Mouse (Mus musculus) cerebellum, postnatal 10 days (tissue): Measurements from ENCODE around the gene Pdpr.
"Not testable (repeated sequence)": the region's sequence is repeated elsewhere in the genome, so short reads cannot be mapped to it uniquely, and the experiment has no call there.

Experiments
- DNase-seq, 2 experiments: peaks; one replicate each; pipeline ENCODE4 v3.0.0; 2021; ENCODE audit warnings: mixed read lengths in 2 of 2

The Pdpr gene

DNA sequence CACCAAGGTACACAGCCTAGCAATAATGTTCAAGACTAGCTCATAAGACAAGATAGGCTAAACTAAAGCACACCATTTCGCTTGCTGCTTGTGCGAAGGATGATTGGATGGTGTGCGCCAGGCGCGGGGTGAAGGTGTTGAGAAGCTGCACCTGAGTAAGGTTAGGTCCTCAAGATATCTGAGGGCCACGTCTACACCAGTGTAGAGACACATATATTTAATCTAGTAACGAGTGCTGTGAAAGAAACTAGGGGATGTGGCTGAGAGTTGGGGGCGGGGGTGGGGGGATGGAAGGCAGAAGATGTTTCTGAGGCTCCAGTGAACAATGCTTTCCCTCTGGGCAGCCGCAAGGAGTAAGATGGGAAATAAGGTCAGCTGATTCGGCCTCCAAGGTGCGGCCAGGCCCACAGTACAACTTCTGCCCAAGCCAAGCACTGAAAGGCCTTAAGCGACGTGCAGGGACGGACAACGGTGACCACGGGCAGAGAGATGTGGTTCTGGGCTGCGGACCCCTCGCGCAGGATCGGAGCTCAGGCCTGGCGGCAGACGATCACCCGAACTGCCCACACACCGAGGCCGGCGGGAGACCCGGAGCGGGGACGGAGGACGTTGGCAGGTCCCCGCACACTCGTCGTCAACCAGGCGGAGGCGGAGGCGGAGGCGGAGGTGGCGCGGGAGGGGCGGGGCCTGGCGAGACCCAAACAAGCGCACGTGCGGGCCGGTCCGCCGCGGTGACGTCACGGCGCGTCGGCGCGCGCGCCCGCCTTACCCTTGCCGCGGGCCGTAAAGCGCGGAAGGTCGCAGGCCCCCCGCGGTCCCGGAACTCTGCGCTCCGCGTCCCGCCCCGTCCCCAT is at the start of gene Pdpr:
Pdpr (plus strand) TSS at position 766 of the 854 bp plus-strand sequence.
- DNase-seq = peak; percentile 99

DNA sequence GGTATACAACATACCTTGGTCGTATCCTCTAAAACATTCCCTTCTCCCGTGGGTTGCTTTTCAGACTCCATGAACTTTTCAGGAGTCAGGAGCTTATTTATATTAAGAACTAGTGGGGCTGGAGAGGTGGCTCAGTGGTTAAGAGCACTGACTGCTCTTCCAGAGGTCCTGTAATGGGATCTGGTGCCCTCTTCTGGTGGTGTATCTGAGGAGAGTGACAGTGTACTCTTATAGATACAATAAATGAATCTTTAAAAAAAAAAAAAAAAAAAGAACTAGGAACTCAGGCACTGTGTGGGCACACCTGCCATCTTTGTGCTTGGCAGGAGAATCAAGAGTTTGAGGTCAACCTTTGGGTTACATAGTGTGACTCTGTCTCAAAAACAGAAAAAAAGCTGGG is 45.7 kb upstream of the Pdpr start:
- no peak for DNase-seq

DNA sequence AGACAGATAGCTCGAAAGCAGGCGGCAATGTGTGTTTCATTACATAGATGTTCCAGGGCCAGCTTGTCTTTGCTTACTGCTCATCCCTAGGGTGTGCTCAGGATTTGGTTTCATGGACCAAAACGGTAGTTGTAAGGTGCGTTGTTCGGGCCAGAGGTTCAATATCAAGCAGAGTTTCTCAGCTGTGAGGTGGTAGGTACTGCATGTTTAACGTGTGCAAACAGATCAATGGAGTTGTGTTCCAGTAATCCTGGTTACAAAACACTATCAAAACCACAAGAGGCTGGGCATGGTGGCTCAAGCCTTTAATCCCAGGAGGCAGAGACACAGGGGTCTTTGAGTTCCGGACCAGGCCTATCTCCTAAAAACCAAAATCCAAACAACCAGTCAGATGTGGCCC is 45.3 kb upstream of the Pdpr start:
- no peak for DNase-seq

DNA sequence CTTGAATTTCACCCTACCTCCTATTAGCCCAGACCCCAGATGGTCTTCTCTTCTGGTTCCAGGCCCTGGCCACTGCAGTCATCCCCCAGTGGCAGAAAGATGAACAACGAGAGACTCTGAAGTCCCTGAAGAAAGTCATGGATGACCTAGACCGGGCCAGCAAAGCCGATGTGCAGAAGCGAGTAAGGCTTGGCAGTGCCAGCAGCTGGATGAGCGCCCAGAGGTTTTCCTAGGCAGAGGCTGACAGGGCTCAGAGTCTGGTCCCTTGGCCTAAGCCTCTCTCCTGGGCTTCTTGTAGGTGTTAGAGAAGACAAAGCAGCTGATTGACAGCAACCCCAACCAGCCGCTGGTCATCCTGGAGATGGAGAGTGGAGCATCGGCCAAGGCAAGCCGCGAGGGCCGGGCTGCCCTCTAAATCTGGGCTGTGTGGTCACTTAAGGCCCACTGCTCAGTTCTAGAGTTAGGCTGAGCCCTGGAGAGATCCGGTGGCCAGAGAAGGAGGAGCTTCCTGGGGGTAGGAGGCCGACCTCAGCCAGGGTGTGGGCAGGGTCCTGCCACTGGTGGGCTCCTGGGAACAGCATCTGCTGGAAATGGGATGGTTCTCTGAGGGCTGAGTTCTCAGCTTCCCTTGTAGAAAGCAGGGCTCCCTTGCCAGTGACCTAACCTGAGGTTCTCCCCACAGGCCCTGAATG is 40.5 kb upstream of the Pdpr start:
- DNase-seq = peak; percentile 50 to 53

DNA sequence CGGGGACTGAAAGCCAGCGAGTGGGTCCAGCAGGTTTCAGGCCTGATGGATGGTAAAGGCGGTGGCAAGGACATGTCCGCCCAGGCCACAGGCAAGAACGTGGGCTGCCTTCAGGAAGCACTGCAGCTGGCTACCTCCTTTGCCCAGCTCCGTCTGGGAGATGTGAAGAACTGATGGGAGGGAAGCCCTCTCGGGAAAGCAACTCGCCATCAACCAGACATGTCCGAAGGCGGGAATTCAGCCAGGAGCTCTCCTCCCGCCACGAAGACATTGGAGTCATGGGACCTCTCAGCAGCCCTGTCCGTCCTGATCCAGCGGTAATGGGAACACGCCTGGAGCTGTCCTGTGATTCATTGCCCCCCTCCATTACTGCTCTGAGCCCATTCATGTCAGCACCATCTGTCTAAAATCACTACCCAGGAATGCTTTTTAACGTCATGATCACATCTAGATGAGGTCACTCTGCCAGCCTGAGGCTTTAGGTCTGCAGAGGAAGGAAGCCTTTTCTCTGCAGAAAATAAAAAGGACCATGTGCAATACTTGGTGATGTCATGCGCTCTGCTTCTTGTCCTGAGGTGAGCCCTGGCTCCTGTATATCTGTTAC is 39.3 kb upstream of the Pdpr start:
- no peak for DNase-seq

DNA sequence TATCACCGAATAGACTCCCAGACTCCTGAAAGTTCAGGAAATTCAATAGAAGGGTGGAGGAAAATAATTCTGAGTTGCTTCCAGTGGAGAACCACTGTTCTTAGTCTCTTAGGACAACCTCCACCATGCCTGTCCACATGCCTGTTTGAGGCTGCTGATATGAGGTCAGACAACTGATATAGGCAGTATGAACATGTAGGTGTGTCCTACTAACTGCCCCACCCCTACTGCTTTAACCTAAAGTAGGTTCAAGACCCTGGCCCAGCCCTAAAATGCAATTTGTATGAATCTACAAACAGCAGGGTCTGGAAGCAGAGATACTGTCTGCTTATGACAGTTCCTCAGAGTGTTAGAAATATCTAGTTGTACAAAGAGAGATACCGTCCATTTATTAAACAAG is 38.8 kb upstream of the Pdpr start:
- DNase-seq = peak in 1 of 2 experiments; percentile 19

DNA sequence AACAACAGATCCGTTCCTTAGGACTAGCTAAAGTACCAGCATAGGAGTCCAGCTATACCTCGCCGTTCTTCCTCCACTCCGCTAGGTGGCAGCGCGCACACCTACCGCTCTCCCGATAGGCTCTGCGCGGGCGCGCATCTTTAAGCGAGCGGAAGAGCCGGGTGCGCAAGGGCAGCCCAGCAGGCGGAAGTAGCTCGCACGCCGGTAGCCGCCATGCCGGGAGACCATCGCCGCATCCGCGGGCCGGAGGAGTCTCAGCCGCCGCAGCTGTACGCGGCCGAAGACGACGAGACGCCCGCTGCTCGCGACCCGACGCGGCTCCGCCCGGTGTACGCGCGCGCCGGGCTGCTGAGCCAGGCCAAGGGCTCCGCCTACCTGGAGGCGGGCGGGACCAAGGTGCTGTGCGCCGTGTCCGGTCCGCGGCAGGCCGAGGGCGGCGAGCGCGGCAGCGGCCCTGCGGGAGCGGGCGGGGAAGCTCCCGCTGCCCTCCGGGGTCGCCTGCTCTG is 38.2 kb upstream of the Pdpr start, which contains the start of gene Exosc6:
Exosc6 (plus strand) TSS at position 182 of the 506 bp plus-strand sequence.
- DNase-seq = peak; percentile 94 to 96

DNA sequence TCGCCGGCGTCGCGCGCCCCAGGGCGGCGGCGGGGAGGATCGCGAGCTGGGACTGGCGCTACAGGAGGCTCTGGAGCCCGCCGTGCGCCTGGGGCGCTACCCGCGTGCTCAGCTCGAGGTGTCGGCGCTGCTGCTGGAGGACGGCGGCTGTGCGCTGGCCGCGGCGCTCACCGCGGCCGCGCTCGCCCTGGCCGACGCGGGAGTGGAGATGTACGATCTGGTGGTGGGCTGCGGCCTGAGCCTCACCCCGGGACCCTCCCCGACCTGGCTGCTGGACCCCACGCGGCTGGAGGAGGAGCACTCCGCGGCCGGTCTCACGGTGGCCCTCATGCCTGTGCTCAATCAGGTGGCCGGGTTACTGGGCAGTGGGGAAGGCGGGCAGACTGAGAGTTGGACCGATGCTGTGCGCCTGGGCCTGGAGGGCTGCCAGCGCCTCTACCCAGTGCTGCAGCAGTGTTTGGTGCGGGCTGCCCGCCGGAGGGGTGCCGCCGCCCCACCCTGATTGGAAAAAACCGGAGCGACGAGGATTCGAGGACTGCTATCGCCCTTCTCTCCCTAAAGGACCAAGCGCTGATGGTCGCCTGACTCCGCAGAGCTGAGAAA is 37.6 kb upstream of the Pdpr start:
- peak; percentile 65 to 66 for DNase-seq

DNA sequence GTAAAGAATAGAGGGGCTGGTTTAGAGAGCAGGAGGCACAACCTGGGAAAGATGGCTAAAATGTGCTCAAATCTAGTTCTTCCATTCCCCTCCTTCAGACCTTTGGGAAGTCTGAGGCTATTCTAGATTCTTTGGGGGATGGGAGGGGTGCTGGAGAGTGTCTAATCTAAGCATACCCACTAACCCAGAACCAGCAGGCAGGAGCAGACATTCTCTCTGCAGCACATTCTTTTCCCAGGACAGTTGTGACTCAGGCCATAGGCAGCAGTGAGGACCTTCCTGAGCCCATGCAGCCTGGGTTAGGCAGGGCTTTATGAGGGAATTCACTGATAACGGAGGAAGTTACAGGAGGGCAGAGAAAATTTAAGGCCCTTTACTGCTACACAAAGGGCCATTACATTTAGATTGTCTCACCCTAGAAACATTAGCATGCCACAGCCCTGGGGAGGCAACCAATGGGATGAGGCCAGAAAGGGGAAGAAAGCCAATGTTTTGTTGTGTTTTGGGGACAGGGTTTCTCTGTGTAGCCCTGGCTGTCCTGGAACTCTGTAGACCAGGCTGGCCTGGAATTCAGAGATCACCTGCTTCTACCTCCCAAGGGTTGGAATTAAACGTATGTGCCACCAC is 35.4 kb upstream of the Pdpr start:
- DNase-seq = no peak

DNA sequence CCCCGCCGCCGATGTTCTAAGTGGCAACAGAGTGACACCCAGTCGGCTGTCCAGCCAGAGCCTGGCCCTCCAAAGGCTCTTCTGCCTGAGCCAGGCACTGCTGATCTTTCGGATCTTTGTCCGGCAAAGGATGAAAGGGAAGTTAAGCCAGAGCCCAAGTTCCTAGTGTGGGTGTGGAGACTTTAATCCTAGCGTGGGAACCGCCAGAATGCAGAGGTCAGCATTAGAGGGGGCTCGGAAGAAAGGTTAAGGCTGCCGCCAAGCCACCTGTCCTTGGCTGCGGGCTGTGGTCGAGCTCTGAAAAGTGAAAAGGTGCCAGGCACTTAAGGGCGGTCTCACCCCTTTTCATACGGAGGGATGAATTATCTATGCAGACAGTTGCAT is 32.8 kb upstream of the Pdpr start:
- peak in 1 of 2 experiments; percentile 40 for DNase-seq

DNA sequence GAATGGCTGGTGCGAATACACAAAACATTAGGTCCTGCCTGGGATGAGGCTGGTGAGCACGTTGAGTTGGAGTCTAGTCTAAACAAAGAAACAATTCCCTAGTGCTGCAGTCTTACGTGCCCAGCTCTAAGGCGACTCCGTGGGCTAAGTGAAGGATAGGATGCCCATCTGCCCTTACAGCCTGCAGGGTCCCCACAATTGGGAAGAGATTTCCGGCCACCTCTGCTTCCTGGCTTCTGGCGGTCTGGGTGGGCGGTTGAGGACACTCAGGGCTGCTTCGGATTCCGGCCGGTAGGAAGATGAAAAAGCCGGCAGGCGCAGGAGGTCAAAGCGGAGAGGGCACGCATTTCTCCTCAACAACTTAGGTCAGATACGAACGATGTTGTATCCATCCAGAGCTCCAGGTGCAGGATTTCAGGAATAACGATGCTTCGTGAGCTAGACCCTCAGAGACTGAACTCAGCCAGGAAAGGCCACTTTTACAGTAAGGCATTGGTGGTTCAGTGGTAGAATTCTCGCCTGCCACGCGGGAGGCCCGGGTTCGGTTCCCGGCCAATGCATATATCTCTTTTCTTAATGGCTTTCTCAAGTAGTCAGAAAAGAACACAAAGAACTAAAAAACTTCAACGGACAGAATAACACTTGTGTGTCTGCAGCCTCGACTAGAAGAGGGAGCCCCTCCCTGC is 32.2 kb upstream of the Pdpr start:
- DNase-seq = peak; percentile 93 to 96

DNA sequence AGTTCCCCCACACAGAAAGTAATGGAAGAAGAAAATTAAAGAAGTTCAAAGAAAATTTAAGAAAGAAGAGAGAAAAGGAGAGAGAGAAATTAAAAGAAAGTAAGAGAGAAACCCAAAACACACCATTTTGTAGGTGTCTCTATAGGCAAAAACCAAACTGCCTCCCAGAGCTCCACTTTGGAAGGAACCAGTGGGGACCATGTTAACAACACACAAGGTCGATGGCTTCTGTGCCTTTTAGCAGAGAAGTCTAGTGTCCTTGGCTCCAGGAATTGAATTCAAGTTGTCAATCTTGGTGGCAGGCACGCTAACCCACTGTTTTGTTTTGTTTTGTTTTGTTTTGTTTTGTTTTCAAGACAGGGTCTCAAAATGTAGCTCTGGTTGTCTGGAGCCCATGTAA is 31.5 kb upstream of the Pdpr start:
- no peak for DNase-seq

DNA sequence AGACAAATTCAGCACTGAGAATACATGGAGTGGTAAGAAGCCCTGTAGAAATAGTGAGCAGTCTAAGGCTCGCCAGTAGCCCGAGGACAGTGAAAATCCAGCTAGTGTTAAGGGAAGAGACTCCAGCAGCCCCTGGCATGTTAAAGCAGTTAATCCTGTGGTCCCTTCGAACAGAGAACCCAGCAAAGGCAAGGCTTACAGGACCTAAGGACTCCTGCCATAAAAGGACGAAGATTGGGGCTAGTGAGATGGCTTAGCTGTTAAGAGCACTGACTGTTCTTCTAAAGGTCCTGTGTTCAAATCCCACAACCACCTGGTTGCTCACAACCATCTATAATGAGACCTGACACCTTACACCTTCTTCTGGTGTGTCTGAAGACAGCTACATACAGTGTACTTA is 28.1 kb upstream of the Pdpr start:
- no peak for DNase-seq

DNA sequence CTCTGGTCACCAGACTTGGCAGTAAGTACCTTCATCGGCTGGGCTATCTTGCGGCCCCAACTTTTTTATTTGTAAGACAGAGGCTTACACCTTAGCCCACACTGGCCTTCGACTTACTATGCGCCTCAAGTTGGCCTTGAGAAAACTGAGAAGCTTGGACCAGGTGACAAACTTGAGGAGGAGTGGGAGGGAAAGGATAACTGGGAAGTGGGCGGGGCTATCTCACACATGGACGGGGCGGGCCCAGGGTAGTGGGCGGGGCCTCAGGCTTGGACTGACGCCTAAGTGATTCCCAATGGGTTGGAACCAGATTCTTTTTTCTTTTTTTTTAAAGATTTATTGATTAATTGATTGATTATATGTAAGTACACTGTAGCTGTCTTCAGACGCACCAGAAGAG is 27.0 kb upstream of the Pdpr start:
- no peak for DNase-seq

DNA sequence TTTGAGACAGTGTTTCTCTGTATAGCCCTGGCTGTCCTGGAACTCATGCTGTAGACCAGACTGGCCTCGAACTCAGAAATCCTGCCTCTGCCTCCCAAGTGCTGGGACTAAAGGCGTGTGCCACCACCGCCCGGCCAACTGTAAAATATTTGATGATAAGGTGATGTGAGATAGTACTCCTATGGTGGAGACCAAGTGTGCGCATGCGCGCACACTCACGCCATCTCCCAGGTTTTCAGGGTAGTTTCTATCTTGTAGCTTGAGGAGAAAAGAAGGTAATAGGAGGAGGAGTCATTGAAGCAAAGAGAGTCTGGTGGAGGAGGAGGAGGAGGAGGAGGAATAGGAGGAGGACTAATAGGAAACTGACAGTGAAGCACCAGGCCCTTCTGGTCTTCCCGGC is 25.8 kb upstream of the Pdpr start:
- not testable (repeated sequence) for DNase-seq

DNA sequence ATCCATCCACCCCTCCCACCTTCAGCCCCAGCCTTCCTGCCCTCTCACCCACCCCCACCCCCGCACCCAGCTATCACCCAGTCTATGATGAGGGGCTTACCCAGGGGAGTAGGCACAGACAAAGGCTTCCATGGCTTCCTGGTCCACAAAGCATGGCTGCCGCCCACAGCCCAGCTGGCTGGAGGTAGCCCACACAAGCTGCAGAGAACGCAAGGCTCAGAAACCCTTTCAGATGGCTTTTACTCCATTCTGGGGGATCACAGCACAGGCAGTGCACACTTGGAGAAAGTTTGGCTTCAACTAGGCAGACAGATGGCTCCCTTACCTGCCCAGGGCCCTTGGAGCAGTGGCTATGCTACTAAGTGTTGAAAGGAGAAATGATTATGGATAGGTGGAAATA is 18.5 kb upstream of the Pdpr start:
- no peak for DNase-seq

DNA sequence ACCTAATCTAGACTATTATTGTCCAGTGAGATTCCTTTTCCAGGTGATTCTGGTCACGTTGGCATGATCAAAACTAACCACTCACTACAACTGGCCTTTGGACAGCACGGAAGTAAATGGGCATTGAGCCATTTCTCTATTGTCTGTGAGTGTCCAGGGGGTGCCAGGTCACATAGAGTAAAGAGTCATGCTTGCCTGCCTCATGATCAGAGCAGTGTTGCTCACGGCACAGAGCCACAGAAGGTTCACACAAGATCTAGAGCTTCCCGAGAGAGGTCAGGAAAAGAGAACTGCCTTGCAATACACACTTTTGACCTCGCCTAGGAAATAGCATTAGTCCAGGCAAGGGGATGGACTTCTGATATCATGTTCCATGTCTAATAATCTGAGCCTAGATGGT is 15.0 kb upstream of the Pdpr start:
- no peak for DNase-seq

DNA sequence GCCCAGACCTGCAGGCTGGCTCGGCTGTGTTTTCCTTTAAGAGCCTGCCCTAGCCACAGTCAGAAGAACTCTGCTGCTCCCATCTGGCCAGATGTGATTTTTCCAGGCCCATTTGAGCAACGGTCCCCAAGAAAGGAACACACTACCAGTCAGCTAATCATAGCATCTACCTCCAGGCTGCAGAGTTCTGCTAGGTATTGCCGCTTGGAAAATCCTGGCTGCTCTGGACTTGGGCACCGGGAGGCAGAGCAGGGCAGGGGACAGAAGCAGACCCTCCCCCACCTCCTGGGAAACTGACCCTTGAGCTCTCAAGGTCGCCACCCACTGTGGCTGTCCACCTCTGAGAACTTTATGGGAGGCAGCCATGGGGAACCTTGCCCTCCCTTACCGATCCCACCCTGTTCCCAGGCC is 14.6 kb upstream of the Pdpr start:
- DNase-seq = no peak

DNA sequence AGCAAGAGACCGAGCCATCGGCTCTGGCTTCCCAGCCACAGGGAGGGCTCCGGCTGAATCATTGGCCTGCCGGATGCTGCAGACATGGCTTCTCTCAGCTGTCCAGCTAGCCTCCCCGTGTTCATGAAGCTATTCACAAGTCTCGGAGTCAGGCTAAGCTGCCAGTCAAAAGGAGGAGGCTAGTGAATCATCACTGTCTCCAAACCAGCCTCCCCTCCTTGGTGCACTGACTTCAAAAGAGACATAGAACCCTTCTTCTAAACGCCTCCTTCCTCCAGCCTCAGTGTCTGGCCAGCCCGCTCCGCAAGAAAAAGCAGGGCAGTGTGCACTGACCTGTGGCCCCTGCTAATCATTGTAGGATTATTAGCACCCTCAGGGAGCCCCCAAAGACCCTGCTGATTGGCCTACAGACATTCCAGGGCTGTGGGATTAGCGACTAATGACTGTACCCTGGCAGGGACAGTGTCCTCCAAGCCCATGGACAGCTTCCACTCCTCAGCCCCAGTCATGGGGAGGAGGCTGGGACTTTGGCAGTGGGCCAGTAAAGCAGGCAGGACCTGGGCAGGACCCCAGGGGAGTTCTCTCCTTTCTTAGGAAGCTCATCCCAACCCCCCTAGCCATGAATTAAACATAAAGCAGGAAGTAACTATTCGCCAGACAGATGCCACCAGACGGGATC is 12.7 kb upstream of the Pdpr start:
- peak in 1 of 2 experiments; percentile 22 for DNase-seq

DNA sequence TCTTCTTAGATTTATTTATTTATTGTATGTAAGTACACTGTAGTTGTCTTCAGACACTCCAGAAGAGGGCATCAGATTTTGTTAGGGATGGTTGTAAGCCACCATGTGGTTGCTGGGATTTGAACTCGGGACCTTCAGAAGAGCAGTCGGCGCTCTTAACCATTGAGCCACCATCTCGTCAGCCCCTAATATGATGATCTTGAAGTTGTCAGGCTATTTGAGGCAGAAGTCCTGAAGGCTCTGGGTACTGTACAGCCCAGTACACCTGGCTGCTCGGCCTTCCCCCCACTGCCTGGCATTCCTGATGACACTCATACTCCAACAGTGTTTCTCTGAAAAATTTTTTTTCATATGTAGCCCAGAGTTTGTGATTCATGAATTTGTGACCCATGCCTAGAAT is 10.5 kb upstream of the Pdpr start:
- not testable (repeated sequence) for DNase-seq

DNA sequence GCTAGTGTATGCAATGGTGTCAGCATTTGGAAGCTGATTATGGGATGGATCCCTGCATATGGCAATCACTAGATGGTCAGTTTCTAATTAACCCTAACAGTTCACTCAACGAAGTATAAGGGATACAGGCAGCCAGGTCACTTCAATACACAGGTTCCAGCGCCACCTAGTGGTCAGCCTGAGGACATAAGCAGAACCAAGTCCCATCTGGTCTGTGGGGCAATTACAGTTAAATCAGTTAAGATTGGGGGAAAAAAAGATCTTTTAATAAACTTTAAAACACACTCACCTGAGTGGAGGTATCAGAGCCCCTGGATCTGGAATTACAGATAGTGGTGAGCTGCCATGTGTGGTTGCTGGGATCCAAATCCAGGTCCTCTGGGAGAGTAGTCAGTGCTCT is 4.3 kb upstream of the Pdpr start:
- peak; percentile 92 to 95 for DNase-seq
